Mouse (Mus musculus) liver, embryonic 14.5 days (tissue): ENCODE data around the gene Tns3.
A peak's percentile ranks its signal among the peaks of the same experiment; 100 is the strongest.

Experiments
- CTCF ChIP-seq: IDR thresholded peaks from 2 replicates; pipeline ENCODE4 v1.5.1; 2016; ENCODE audit warnings: antibody characterized with exemption, low read depth, control low read depth
- EP300 ChIP-seq: IDR thresholded peaks from 2 replicates; pipeline ENCODE4 v1.6.1; 2016; ENCODE audit warnings: antibody characterized with exemption, low read depth

DNA sequence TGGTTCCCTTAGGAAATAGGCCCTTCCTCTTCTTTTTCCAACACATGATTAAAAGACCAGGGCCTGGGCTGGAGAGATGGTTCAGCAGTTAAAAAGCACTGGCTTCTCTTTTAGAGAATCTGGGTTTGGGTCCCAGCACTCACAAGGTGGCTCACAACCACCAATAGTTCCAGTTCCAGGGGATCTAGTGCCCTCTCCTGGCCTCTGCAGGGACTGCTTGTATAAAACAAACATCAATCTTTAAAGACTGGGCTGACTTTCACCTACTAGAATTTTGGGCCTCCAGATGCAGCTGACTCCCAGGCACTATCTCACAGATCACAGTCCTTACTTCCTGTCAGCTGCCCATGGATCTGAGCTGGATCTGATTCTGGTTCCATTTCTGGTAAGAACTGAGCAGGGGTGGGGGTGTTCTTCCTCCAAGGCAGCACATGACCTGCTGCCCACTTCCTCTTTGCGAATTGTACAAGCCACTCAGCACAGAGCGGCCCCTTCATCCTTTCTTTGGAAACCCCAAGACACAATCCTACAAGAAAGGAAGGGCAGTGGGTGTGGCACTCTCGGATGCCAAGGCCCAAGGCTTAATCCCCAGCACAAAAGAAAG lies 98.0 kb downstream of the Tns3 start:
- TF ChIP-seq EP300 = no peak
- TF ChIP-seq CTCF = peak; percentile 41
